Mouse (Mus musculus): Measurements from ENCODE around the gene 2810004N23Rik. TPM values are rescaled to one million over a fixed set of nuclear protein-coding genes. Genes with fewer than 3 reads are reported as not detected.

2810004N23Rik gene
- polyA plus RNA-seq, 1 experiment, result 13.6 TPM

DNA sequence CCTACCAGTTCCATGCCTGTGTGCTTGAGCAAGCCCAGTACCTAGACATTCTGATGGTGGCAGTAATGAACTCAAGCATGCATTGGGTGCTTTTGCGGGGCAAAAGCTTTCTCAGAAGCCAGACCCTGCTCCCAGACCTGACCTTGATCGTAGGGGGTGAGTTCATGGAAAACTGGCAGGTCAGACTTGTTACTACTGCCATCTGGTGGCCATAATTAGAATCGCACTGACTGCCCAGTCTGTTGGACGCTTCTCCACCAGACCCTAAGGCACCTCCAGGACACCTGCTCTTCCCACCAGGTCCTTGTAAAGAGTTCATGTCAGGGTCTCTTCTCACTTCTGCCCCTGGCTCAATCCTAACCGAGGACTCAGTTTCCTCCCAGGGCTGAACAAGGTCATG lies 35.5 kb downstream of the 2810004N23Rik start:
- no peaks in the 10 kb centered on the region for H3K36me3 ChIP-seq (ENCODE audit: control insufficient read depth, insufficient read depth, low read length)
- H3K4me3 ChIP-seq (ENCODE audit: insufficient read depth, low read depth, low read length), result no peak overlapping the region
- no peaks in the 10 kb centered on the region for H3K27me3 ChIP-seq (replicated peaks; ENCODE audit: control insufficient read depth, insufficient read depth, low read length)
- WGBS, result 4% methylated on average over 5 of the region's 5 CpGs
- peaks cover 6% of the 10 kb centered on the region for H3K4me1 ChIP-seq (ENCODE audit: control insufficient read depth, insufficient read depth, low read length)
- DNase-seq, result peak; percentile 73
- TF ChIP-seq CTCF (conservative IDR thresholded peaks at IDR 0.05; ENCODE audit: insufficient read depth, insufficient read length, low read depth, low read length), result peak; percentile 83
- no peak for TF ChIP-seq POLR2A (IDR thresholded peaks at IDR 0.05; ENCODE audit: low read depth, low read length)
- peak overlapping the region; percentile 48 for H3K27ac ChIP-seq (ENCODE audit: insufficient read depth, low read depth, low read length)

DNA sequence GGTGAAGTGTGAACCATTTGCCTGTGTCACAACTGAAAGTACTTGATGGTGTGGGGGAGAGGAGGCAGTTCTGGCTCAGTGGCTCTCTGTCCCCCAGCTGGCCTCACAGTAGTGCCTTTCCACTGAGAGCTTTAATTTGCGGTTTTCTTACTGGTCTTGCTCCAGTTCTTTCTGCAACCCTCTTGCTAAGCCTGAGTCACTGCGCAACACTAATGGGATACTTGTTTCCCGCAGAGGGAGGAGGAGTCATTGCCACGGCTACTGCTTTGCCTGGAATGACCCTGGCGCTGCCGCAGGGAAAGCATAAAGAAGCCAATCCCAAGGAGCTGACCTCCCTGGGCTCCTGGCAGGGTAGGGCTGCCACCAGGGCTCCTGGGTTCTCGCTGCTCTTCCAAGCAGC lies 36.3 kb downstream of the 2810004N23Rik start:
- H3K27me3 ChIP-seq (replicated peaks; ENCODE audit: control insufficient read depth, insufficient read depth, low read length), result no peaks in the 10 kb centered on the region
- DNase-seq, result peak; percentile 73
- no peak overlapping the region for H3K4me3 ChIP-seq (ENCODE audit: insufficient read depth, low read depth, low read length)
- peak overlapping the region; percentile 62 for H3K27ac ChIP-seq (ENCODE audit: insufficient read depth, low read depth, low read length)
- 11% methylated on average over 7 of the region's 7 CpGs for WGBS
- peaks cover 6% of the 10 kb centered on the region for H3K4me1 ChIP-seq (ENCODE audit: control insufficient read depth, insufficient read depth, low read length)
- TF ChIP-seq POLR2A (IDR thresholded peaks at IDR 0.05; ENCODE audit: low read depth, low read length), result no peak
- no peak for TF ChIP-seq CTCF (conservative IDR thresholded peaks at IDR 0.05; ENCODE audit: insufficient read depth, insufficient read length, low read depth, low read length)
- no peaks in the 10 kb centered on the region for H3K36me3 ChIP-seq (ENCODE audit: control insufficient read depth, insufficient read depth, low read length)

DNA sequence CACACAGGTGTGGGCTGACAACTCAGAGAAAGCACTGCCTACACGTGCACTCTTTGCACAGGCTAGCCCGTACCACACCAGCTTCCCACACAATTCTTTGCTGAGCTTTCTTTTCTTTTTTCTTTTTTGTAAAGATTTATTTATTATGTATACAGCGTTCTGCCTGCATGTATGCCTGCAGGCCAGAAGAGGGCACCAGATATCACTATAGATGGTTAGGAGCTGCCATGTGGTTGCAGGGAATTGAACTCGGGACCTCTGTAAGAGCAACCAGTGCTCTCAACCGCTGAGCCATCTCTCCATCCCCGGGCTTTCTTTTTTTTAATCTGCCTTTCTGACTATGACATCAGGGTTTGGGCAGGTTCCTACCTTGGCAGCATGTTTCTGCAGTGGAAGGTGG lies 39.4 kb downstream of the 2810004N23Rik start:
- Histone ChIP-seq H3K27me3 (replicated peaks; ENCODE audit: control insufficient read depth, insufficient read depth, low read length) (no peaks in the 10 kb centered on the region), H3K4me1 (ENCODE audit: control insufficient read depth, insufficient read depth, low read length) (peaks cover 6% of the 10 kb centered on the region), H3K36me3 (ENCODE audit: control insufficient read depth, insufficient read depth, low read length) (no peaks in the 10 kb centered on the region), H3K27ac (ENCODE audit: insufficient read depth, low read depth, low read length) (no peak overlapping the region), H3K4me3 (ENCODE audit: insufficient read depth, low read depth, low read length) (no peak overlapping the region)
- 81% methylated on average over 6 of the region's 6 CpGs for WGBS
- TF ChIP-seq CTCF (conservative IDR thresholded peaks at IDR 0.05; ENCODE audit: insufficient read depth, insufficient read length, low read depth, low read length), result peak; percentile 13; the same call in 1 of the 2 replicates
- no peak for TF ChIP-seq POLR2A (IDR thresholded peaks at IDR 0.05; ENCODE audit: low read depth, low read length)
- no peak for DNase-seq

DNA sequence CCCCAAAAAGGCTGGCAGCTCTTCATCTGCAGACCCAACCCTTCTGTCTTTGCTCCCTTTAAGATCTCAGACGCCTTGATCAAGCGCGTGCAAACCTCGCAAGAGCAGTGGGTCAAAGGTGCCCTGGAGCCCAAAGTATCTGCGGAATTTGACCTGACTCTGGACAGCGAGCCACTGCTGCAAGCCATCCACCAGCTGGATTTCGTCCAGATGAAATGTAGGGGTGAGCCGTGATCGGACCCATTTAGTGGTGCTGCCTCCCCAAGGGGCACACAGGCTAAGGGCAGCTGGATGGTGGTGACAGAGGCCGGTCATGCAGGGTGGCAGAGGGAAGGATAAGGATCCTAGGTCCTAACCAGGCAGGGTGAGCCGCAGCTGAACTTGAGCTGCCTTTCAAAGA lies 42.8 kb downstream of the 2810004N23Rik start:
- Histone ChIP-seq H3K36me3 (ENCODE audit: control insufficient read depth, insufficient read depth, low read length) (no peaks in the 10 kb centered on the region), H3K4me1 (ENCODE audit: control insufficient read depth, insufficient read depth, low read length) (peaks cover 3% of the 10 kb centered on the region; the same call in 1 of the 2 replicates), H3K27me3 (replicated peaks; ENCODE audit: control insufficient read depth, insufficient read depth, low read length) (no peaks in the 10 kb centered on the region), H3K4me3 (ENCODE audit: insufficient read depth, low read depth, low read length) (no peak overlapping the region), H3K27ac (ENCODE audit: insufficient read depth, low read depth, low read length) (no peak overlapping the region)
- DNase-seq, result peak; percentile 87
- WGBS, result 16% methylated on average over 11 of the region's 11 CpGs
- no peak for TF ChIP-seq POLR2A (IDR thresholded peaks at IDR 0.05; ENCODE audit: low read depth, low read length)
- no peak for TF ChIP-seq CTCF (conservative IDR thresholded peaks at IDR 0.05; ENCODE audit: insufficient read depth, insufficient read length, low read depth, low read length)

DNA sequence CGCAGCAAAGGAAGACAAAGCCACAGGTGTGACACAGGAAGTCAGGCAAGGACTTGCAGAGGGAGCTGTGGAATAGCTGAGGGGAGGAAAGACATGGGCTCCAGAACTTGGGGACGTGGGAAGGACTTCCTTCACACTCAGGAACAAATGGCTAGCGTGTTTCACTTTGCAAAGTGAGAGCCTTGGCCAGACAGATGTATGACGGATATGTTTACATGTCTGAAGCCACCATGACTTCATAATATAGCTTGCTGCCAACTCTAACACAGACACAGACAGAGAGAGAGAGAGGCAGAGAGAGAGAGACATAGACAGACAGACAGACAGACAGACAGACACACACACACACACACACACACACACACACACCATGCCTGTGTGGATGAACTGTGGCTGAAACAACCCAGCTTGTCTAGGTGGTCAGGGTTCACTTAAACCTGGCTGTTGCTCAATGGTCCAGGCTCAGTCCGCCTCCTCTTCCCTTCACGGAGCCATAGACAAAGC lies 43.3 kb downstream of the 2810004N23Rik start:
- Histone ChIP-seq H3K4me3 (ENCODE audit: insufficient read depth, low read depth, low read length) (no peak overlapping the region), H3K36me3 (ENCODE audit: control insufficient read depth, insufficient read depth, low read length) (no peaks in the 10 kb centered on the region), H3K27me3 (replicated peaks; ENCODE audit: control insufficient read depth, insufficient read depth, low read length) (no peaks in the 10 kb centered on the region), H3K27ac (ENCODE audit: insufficient read depth, low read depth, low read length) (no peak overlapping the region), H3K4me1 (ENCODE audit: control insufficient read depth, insufficient read depth, low read length) (peaks cover 3% of the 10 kb centered on the region; the same call in 1 of the 2 replicates)
- no peak for TF ChIP-seq POLR2A (IDR thresholded peaks at IDR 0.05; ENCODE audit: low read depth, low read length)
- no peak for TF ChIP-seq CTCF (conservative IDR thresholded peaks at IDR 0.05; ENCODE audit: insufficient read depth, insufficient read length, low read depth, low read length)
- 61% methylated on average over 6 of the region's 6 CpGs for WGBS
- DNase-seq, result no peak

DNA sequence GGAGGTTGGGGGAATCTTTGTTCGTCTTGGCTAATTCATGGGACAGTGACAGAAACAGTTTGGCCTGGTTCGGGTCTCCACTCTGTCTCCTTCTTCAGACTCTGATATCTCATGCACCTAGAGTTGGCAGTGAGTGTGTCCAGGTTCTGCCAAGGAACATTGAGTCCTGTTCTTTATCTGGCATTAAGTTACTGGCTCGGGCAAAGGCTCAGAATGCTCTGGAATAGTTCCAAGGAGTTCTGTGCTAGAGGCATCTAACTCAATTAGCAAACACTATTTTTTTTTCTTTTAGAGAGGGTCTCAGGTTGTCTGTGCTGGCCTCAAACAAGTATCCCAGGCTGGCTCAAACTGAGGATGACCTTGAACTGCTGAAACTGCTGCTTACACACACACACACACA lies 45.6 kb downstream of the 2810004N23Rik start:
- H3K27me3 ChIP-seq (replicated peaks; ENCODE audit: control insufficient read depth, insufficient read depth, low read length), result no peaks in the 10 kb centered on the region
- no peak overlapping the region for H3K4me3 ChIP-seq (ENCODE audit: insufficient read depth, low read depth, low read length)
- 59% methylated on average over 3 of the region's 3 CpGs for WGBS
- DNase-seq, result peak; percentile 86
- H3K27ac ChIP-seq (ENCODE audit: insufficient read depth, low read depth, low read length), result no peak overlapping the region
- TF ChIP-seq POLR2A (IDR thresholded peaks at IDR 0.05; ENCODE audit: low read depth, low read length), result no peak
- no peak for TF ChIP-seq CTCF (conservative IDR thresholded peaks at IDR 0.05; ENCODE audit: insufficient read depth, insufficient read length, low read depth, low read length)
- peaks cover 3% of the 10 kb centered on the region; the same call in 1 of the 2 replicates for H3K4me1 ChIP-seq (ENCODE audit: control insufficient read depth, insufficient read depth, low read length)
- no peaks in the 10 kb centered on the region for H3K36me3 ChIP-seq (ENCODE audit: control insufficient read depth, insufficient read depth, low read length)

DNA sequence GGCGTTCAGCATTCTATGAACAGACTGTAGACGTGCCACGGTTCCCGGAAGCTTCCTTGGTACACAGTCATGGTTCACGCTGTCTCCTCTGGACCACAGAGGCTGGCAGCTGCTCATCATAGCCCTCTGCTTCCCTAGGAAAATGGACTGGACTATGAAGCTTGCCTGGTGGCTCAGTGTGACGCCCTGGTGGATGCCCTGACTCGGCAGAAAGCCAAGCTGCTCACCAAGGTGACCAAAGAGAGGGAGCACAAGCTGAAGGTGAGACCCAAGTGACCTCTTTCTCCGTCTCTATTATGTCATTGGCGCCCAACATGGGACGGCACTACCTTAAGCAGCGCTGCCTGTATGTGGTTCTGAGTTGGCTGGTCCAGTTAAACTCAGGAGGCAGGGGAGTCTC lies 46.1 kb downstream of the 2810004N23Rik start:
- Histone ChIP-seq H3K4me3 (ENCODE audit: insufficient read depth, low read depth, low read length) (no peak overlapping the region), H3K27me3 (replicated peaks; ENCODE audit: control insufficient read depth, insufficient read depth, low read length) (no peaks in the 10 kb centered on the region), H3K27ac (ENCODE audit: insufficient read depth, low read depth, low read length) (no peak overlapping the region), H3K36me3 (ENCODE audit: control insufficient read depth, insufficient read depth, low read length) (no peaks in the 10 kb centered on the region), H3K4me1 (ENCODE audit: control insufficient read depth, insufficient read depth, low read length) (peaks cover 3% of the 10 kb centered on the region; the same call in 1 of the 2 replicates)
- TF ChIP-seq CTCF (conservative IDR thresholded peaks at IDR 0.05; ENCODE audit: insufficient read depth, insufficient read length, low read depth, low read length) (no peak), POLR2A (IDR thresholded peaks at IDR 0.05; ENCODE audit: low read depth, low read length) (no peak)
- 78% methylated on average over 11 of the region's 11 CpGs for WGBS
- DNase-seq, result peak; percentile 63
